Mouse (Mus musculus): ENCODE results near the gene Zfp92. TPM values are rescaled to one million over a fixed set of nuclear protein-coding genes. Genes with fewer than 3 reads are reported as not detected.

Zfp92 gene
- not detected for polyA plus RNA-seq (2014; fragmentation: Illumina TruSeq; extraction: RNeasy Lipid Tissue Mini Kit (QIAGEN cat#74804); ENCODE audit: low read depth, low replicate concordance)

DNA sequence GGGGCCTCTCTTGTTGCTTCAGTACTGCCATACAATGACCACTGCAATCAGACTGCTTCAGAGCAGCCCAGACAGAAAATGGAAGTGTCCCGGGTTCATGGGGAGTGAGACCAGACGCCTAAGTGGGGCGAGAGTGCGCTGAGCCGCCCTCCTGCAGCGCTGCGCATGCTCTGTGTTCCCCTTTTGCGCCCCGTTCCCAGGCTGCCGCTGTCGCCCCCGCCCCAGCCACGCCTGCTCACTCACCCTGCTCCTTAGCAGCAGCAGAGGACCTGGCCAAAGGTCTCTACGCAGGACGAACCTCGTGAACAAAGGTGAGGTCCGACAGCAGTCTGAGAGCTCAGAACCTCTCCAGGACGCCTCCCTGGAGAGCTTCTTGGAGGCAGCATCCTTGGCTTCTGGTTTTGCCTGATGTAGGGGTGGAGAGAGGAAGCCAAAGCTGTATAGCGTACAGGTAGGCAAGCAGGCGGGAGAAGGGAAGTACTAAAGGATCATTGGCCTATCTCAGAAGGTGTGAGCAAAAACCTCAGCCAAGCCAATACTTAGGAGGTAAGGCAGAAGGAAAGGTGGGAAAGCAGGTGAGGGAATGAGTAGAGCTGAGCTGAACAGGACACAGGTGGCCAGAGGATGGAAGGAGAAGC is at the start of gene Zfp92:
Gene Zfp92 (plus strand): TSS at position 217 of the 638 bp plus-strand sequence.

DNA sequence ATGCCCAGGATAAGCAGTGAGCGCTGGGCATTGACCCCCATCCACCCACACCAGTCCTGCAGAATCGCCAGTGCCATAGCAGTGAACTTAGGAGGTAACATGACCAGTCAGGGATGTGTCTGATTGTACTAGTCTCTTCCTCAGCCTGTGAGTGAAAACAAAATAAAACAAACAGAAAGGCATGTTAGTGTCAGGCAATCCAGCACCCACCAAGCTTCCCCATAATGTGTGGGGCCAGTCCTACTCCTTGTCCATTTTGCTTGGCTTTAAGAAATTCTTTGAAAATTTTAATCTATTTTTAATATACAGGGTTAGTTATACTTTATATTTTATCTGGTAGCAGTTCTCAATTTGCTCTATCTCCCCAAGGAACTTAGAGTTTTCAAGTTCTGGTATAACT is 12.3 kb upstream of the Zfp92 start, which contains the start of gene Gm18336:
Gene Gm18336 (minus strand): TSS at position 101 of the 400 bp plus-strand sequence.

DNA sequence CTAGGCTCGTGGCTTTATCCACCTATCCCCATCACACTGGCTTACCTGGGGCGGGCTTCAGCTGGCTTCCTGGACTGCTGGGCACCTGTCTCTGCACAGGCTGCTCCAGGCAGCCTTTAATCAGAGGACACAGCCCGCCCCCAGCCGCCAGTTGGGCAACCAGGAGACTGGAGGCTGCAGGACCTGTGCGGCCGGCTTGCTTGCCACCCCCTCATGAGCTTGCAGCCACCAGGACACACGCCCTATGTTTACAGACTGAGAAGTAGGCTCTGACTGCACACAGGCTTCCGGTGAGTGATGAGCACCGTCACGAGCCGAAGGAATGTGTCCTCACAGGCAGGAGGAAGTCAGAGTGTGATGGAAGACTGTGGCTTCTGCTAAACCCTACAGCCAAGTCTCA is 24.4 kb downstream of the Zfp92 start, which contains the start of gene Trex2:
Gene Trex2 (minus strand): TSS at position 93 of the 400 bp plus-strand sequence.

DNA sequence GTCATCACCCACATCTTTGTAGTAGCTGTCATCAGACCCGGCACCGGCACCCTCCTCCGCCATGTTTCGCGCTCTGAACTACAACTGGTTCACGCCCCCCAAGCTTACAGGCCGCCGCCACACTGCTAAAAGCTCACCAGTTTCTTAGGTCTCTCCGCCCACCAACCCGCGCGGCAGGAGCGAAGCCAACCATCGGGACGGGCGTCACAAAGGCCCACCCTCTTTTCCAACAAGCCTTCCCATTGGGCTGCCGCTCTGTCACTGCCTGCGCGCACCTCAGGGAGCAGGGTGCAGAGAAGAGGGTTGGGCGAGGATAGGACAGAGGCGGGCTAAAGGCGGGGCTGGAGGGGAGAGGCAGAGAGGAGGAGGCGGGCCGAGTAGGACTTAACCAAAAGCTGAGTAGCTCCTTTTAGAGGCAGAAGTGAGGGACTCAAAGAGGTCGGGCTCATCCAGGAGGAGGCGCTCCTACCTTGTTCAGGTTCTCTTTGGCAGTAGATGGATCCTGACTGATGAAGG is 48.0 kb downstream of the Zfp92 start, which contains the start of gene Haus7:
Gene Haus7 (minus strand): TSS at position 168 of the 516 bp plus-strand sequence.

Other genes starting within 250 kb of the Zfp92 start
- gene Spin2d, start 234.1 kb upstream of the Zfp92 start, polyA plus RNA-seq (2014; fragmentation: Illumina TruSeq; extraction: RNeasy Lipid Tissue Mini Kit (QIAGEN cat#74804); ENCODE audit: low read depth, low replicate concordance): not detected
- gene Xlr3b, start 218.9 kb upstream of the Zfp92 start, polyA plus RNA-seq (2014; fragmentation: Illumina TruSeq; extraction: RNeasy Lipid Tissue Mini Kit (QIAGEN cat#74804); ENCODE audit: low read depth, low replicate concordance): 0.76 TPM
- 0.50 TPM for gene Xlr4b, start 196.8 kb upstream of the Zfp92 start, polyA plus RNA-seq (2014; fragmentation: Illumina TruSeq; extraction: RNeasy Lipid Tissue Mini Kit (QIAGEN cat#74804); ENCODE audit: low read depth, low replicate concordance)
- gene F8a, start 182.8 kb upstream of the Zfp92 start, polyA plus RNA-seq (2014; fragmentation: Illumina TruSeq; extraction: RNeasy Lipid Tissue Mini Kit (QIAGEN cat#74804); ENCODE audit: low read depth, low replicate concordance): 4.1 TPM
- gene Xlr4c, start 168.0 kb upstream of the Zfp92 start, polyA plus RNA-seq (2014; fragmentation: Illumina TruSeq; extraction: RNeasy Lipid Tissue Mini Kit (QIAGEN cat#74804); ENCODE audit: low read depth, low replicate concordance): not detected
- not detected for gene Xlr3c, start 145.7 kb upstream of the Zfp92 start, polyA plus RNA-seq (2014; fragmentation: Illumina TruSeq; extraction: RNeasy Lipid Tissue Mini Kit (QIAGEN cat#74804); ENCODE audit: low read depth, low replicate concordance)
- not detected for gene Xlr5a, start 118.1 kb upstream of the Zfp92 start, polyA plus RNA-seq (2014; fragmentation: Illumina TruSeq; extraction: RNeasy Lipid Tissue Mini Kit (QIAGEN cat#74804); ENCODE audit: low read depth, low replicate concordance)
- gene Xlr5c, start 118.1 kb upstream of the Zfp92 start, polyA plus RNA-seq (2014; fragmentation: Illumina TruSeq; extraction: RNeasy Lipid Tissue Mini Kit (QIAGEN cat#74804); ENCODE audit: low read depth, low replicate concordance): not detected
- gene Gm45015, start 74.3 kb upstream of the Zfp92 start, polyA plus RNA-seq (2014; fragmentation: Illumina TruSeq; extraction: RNeasy Lipid Tissue Mini Kit (QIAGEN cat#74804); ENCODE audit: low read depth, low replicate concordance): not detected
- gene Zfp275, start 68.5 kb upstream of the Zfp92 start, polyA plus RNA-seq (2014; fragmentation: Illumina TruSeq; extraction: RNeasy Lipid Tissue Mini Kit (QIAGEN cat#74804); ENCODE audit: low read depth, low replicate concordance): 7.8 TPM
- gene Gm18336, start 12.4 kb upstream of the Zfp92 start, polyA plus RNA-seq (2014; fragmentation: Illumina TruSeq; extraction: RNeasy Lipid Tissue Mini Kit (QIAGEN cat#74804); ENCODE audit: low read depth, low replicate concordance): not detected
- gene Trex2, start 24.2 kb downstream of the Zfp92 start, polyA plus RNA-seq (2014; fragmentation: Illumina TruSeq; extraction: RNeasy Lipid Tissue Mini Kit (QIAGEN cat#74804); ENCODE audit: low read depth, low replicate concordance): not detected
- gene Haus7, start 47.9 kb downstream of the Zfp92 start, polyA plus RNA-seq (2014; fragmentation: Illumina TruSeq; extraction: RNeasy Lipid Tissue Mini Kit (QIAGEN cat#74804); ENCODE audit: low read depth, low replicate concordance): 8.6 TPM
- gene Bgn, start 72.5 kb downstream of the Zfp92 start, polyA plus RNA-seq (2014; fragmentation: Illumina TruSeq; extraction: RNeasy Lipid Tissue Mini Kit (QIAGEN cat#74804); ENCODE audit: low read depth, low replicate concordance): 227 TPM
- gene Atp2b3, start 92.0 kb downstream of the Zfp92 start, polyA plus RNA-seq (2014; fragmentation: Illumina TruSeq; extraction: RNeasy Lipid Tissue Mini Kit (QIAGEN cat#74804); ENCODE audit: low read depth, low replicate concordance): not detected
- gene Dusp9, start 228.3 kb downstream of the Zfp92 start, polyA plus RNA-seq (2014; fragmentation: Illumina TruSeq; extraction: RNeasy Lipid Tissue Mini Kit (QIAGEN cat#74804); ENCODE audit: low read depth, low replicate concordance): not detected
- gene Pnck, start 249.0 kb downstream of the Zfp92 start, polyA plus RNA-seq (2014; fragmentation: Illumina TruSeq; extraction: RNeasy Lipid Tissue Mini Kit (QIAGEN cat#74804); ENCODE audit: low read depth, low replicate concordance): 9.6 TPM